Mouse (Mus musculus): ENCODE data around the gene Adgrl1. TPM values are rescaled to one million over a fixed set of nuclear protein-coding genes. Genes with fewer than 3 reads are reported as not detected.

Adgrl1 gene
- polyA plus RNA-seq, 1 experiment: 81.1 TPM

GRCm38 (mm10) chr8:83967701-83968100 lies 67.8 kb downstream of the Adgrl1 start:
- WGBS: 90% methylated on average over 7 of the region's 7 CpGs
- no peak for TF ChIP-seq POLR2A (IDR thresholded peaks at IDR 0.05; ENCODE audit: borderline replicate concordance, extremely low read depth, low read depth, low read length)
- H3K4me3 ChIP-seq (replicated peaks; ENCODE audit: extremely low read depth, low read depth, low read length): no peak overlapping the region

GRCm38 (mm10) chr8:83971121-83971520 lies 71.2 kb downstream of the Adgrl1 start:
- DNase-seq: no peak
- no peak for TF ChIP-seq CTCF (IDR thresholded peaks at IDR 0.05; ENCODE audit: insufficient read depth, low read length)
- TF ChIP-seq POLR2A (IDR thresholded peaks at IDR 0.05; ENCODE audit: borderline replicate concordance, extremely low read depth, low read depth, low read length): no peak
- H3K4me3 ChIP-seq (replicated peaks; ENCODE audit: extremely low read depth, low read depth, low read length): no peak overlapping the region
- peaks cover 8% of the 10 kb centered on the region for H3K4me1 ChIP-seq (ENCODE audit: control insufficient read depth, insufficient read depth, low read length)
- WGBS: 83% methylated on average over 4 of the region's 4 CpGs

More at GRCm38 (mm10) chr8:83967701-83968100, 67.8 kb downstream of the Adgrl1 start:
- H3K4me1 ChIP-seq (ENCODE audit: control insufficient read depth, insufficient read depth, low read length): no peaks in the 10 kb centered on the region
- DNase-seq: no peak

GRCm38 (mm10) chr8:83971661-83972060 lies 71.8 kb downstream of the Adgrl1 start:
- 78% methylated on average over 6 of the region's 6 CpGs for WGBS
- TF ChIP-seq POLR2A (IDR thresholded peaks at IDR 0.05; ENCODE audit: borderline replicate concordance, extremely low read depth, low read depth, low read length): no peak
- TF ChIP-seq CTCF (IDR thresholded peaks at IDR 0.05; ENCODE audit: insufficient read depth, low read length): no peak
- Histone ChIP-seq H3K4me1 (ENCODE audit: control insufficient read depth, insufficient read depth, low read length) (peaks cover 8% of the 10 kb centered on the region), H3K4me3 (replicated peaks; ENCODE audit: extremely low read depth, low read depth, low read length) (no peak overlapping the region)
- DNase-seq: no peak

- TF ChIP-seq CTCF (IDR thresholded peaks at IDR 0.05; ENCODE audit: insufficient read depth, low read length) (no peak), POLR2A (IDR thresholded peaks at IDR 0.05; ENCODE audit: borderline replicate concordance, extremely low read depth, low read depth, low read length) (peak; percentile 50; the same call in 1 of the 2 replicates)
- WGBS: under 1% methylated on average over 80 of the region's 94 CpGs
- H3K4me1 ChIP-seq (ENCODE audit: control insufficient read depth, insufficient read depth, low read length): peaks cover 14% of the 10 kb centered on the region
- peak within 1 kb of the TSS; percentile 93 for H3K4me3 ChIP-seq (replicated peaks; ENCODE audit: extremely low read depth, low read depth, low read length)
- DNase-seq: peak; percentile 93
These were observed 72.5 kb downstream of the Adgrl1 start, which contains the start of gene Prkaca for GRCm38 (mm10) chr8:83972150-83973120. Gene Prkaca, plus strand, starts transcription at chr8:83972993.

- DNase-seq: peak; percentile 35
- no peak for TF ChIP-seq POLR2A (IDR thresholded peaks at IDR 0.05; ENCODE audit: borderline replicate concordance, extremely low read depth, low read depth, low read length)
- peaks cover 18% of the 10 kb centered on the region for H3K4me1 ChIP-seq (ENCODE audit: control insufficient read depth, insufficient read depth, low read length)
- H3K4me3 ChIP-seq (replicated peaks; ENCODE audit: extremely low read depth, low read depth, low read length): peak overlapping the region; percentile 93
- WGBS: 3% methylated on average over 37 of the region's 37 CpGs
These were observed 73.5 kb downstream of the Adgrl1 start for GRCm38 (mm10) chr8:83973161-83974031.

GRCm38 (mm10) chr8:83974521-83974920 lies 74.6 kb downstream of the Adgrl1 start:
- peaks cover 18% of the 10 kb centered on the region for H3K4me1 ChIP-seq (ENCODE audit: control insufficient read depth, insufficient read depth, low read length)
- peak; percentile 51 for DNase-seq
- TF ChIP-seq POLR2A (IDR thresholded peaks at IDR 0.05; ENCODE audit: borderline replicate concordance, extremely low read depth, low read depth, low read length) (no peak), CTCF (IDR thresholded peaks at IDR 0.05; ENCODE audit: insufficient read depth, low read length) (no peak)
- H3K4me3 ChIP-seq (replicated peaks; ENCODE audit: extremely low read depth, low read depth, low read length): no peak overlapping the region
- WGBS: 64% methylated on average over 4 of the region's 4 CpGs

- DNase-seq: peak; percentile 45
These were observed 76.3 kb downstream of the Adgrl1 start for GRCm38 (mm10) chr8:83976101-83976630.

GRCm38 (mm10) chr8:83976779-83977350 lies 77.0 kb downstream of the Adgrl1 start:
- no peak for DNase-seq
- WGBS: 72% methylated on average over 5 of the region's 5 CpGs
- no peak for TF ChIP-seq POLR2A (IDR thresholded peaks at IDR 0.05; ENCODE audit: borderline replicate concordance, extremely low read depth, low read depth, low read length)
- no peak for TF ChIP-seq CTCF (IDR thresholded peaks at IDR 0.05; ENCODE audit: insufficient read depth, low read length)
- H3K4me1 ChIP-seq (ENCODE audit: control insufficient read depth, insufficient read depth, low read length): peaks cover 18% of the 10 kb centered on the region
- H3K4me3 ChIP-seq (replicated peaks; ENCODE audit: extremely low read depth, low read depth, low read length): no peak overlapping the region

More at GRCm38 (mm10) chr8:83976101-83976630, 76.3 kb downstream of the Adgrl1 start:
- H3K4me1 ChIP-seq (ENCODE audit: control insufficient read depth, insufficient read depth, low read length): peaks cover 18% of the 10 kb centered on the region
- peak; percentile 72 for TF ChIP-seq CTCF (IDR thresholded peaks at IDR 0.05; ENCODE audit: insufficient read depth, low read length)
- no peak for TF ChIP-seq POLR2A (IDR thresholded peaks at IDR 0.05; ENCODE audit: borderline replicate concordance, extremely low read depth, low read depth, low read length)
- 71% methylated on average over 4 of the region's 4 CpGs for WGBS
- H3K4me3 ChIP-seq (replicated peaks; ENCODE audit: extremely low read depth, low read depth, low read length): no peak overlapping the region

GRCm38 (mm10) chr8:83977646-83978045 lies 77.7 kb downstream of the Adgrl1 start:
- H3K4me3 ChIP-seq (replicated peaks; ENCODE audit: extremely low read depth, low read depth, low read length): no peak overlapping the region
- WGBS: 21% methylated on average over 6 of the region's 6 CpGs
- TF ChIP-seq POLR2A (IDR thresholded peaks at IDR 0.05; ENCODE audit: borderline replicate concordance, extremely low read depth, low read depth, low read length): no peak
- no peak for TF ChIP-seq CTCF (IDR thresholded peaks at IDR 0.05; ENCODE audit: insufficient read depth, low read length)
- DNase-seq: no peak
- peaks cover 18% of the 10 kb centered on the region for H3K4me1 ChIP-seq (ENCODE audit: control insufficient read depth, insufficient read depth, low read length)
